Mouse (Mus musculus) hindbrain, postnatal 0 days (tissue): ENCODE data around the gene Tex36. TPM values are rescaled to one million over a fixed set of nuclear protein-coding genes. Genes with fewer than 3 reads are reported as not detected.

Experiments used
- ATAC-seq: fragments of 200-750 bp; cut with Nextera tagmentation; 2 replicates; pipeline ENCODE4 v1.8.0; 2017; ENCODE audit warnings: mild to moderate bottlenecking, moderate TSS enrichment, moderate library complexity
- DNase-seq: peaks from one replicate; pipeline ENCODE4 v3.0.0-alpha.2; 2015; ENCODE audit warnings: low spot score
- H3K27ac ChIP-seq: fragments of 300-500 bp; sonication (generic); 2 replicates; pipeline ENCODE4 v1.5.1; 2014; ENCODE audit warnings: mild to moderate bottlenecking
- H3K27me3 ChIP-seq: fragments of 300-500 bp; sonication (generic); 2 replicates; pipeline ENCODE4 v1.6.1; 2014; ENCODE audit warnings: low read length, mixed read lengths; ENCODE audit not compliant: insufficient read depth
- H3K36me3 ChIP-seq: fragments of 300-500 bp; sonication (generic); 2 replicates; pipeline ENCODE4 v1.6.1; 2014; ENCODE audit warnings: low read length, mixed read lengths; ENCODE audit not compliant: insufficient read depth
- H3K4me1 ChIP-seq: fragments of 300-500 bp; sonication (generic); 2 replicates; pipeline ENCODE4 v1.6.1; 2014; ENCODE audit warnings: antibody characterized with exemption, low read length, mixed read lengths; ENCODE audit not compliant: insufficient read depth
- H3K4me2 ChIP-seq: fragments of 300-500 bp; sonication (generic); 2 replicates; pipeline ENCODE4 v1.6.1; 2014; ENCODE audit warnings: low read depth, mild to moderate bottlenecking, low read length, moderate library complexity, mixed read lengths
- H3K4me3 ChIP-seq: fragments of 300-500 bp; sonication (generic); 2 replicates; pipeline ENCODE4 v1.5.1; 2014; ENCODE audit warnings: low read length
- H3K9ac ChIP-seq: fragments of 300-500 bp; sonication (generic); replicated peaks from 2 replicates; pipeline ENCODE4 v1.6.1; 2014; ENCODE audit warnings: mild to moderate bottlenecking, low read length, moderate library complexity, mixed read lengths
- H3K9me3 ChIP-seq: fragments of 300-500 bp; sonication (generic); 2 replicates; pipeline ENCODE4 v1.6.1; 2016; ENCODE audit warnings: low read length, mixed read lengths
- CTCF ChIP-seq: IDR thresholded peaks from 2 replicates; pipeline ENCODE4 v1.5.1; 2016; ENCODE audit warnings: antibody characterized with exemption, control low read depth, low read depth
- WGBS: fragments of 180-500 bp; shearing (Covaris S2); extraction: QIAGEN DNeasy Blood & Tissue Kit; methylation state at CpG from one replicate; pipeline ENCODE4 v1.1.7; 2014; 5-methylcytosine and 5-hydroxymethylcytosine counted together
- polyA plus RNA-seq: library from polyadenylated mRNA; unstranded; fragments of >200 nt; fragmentation: Nextera tagmentation; extraction: Ambion mirVana; gene quantifications from 2 replicates; pipeline ENCODE4 v1.2.1, GENCODE M21; 2015
- total RNA-seq: library from RNA; depleted of rRNA; stranded (reverse); fragments of >200 nt; gene quantifications from 2 replicates; pipeline ENCODE4 v1.2.3, GENCODE M21; 2014

The Tex36 gene
- total and polyA plus RNA-seq, 2 experiments from 2014 or later: not detected

DNA sequence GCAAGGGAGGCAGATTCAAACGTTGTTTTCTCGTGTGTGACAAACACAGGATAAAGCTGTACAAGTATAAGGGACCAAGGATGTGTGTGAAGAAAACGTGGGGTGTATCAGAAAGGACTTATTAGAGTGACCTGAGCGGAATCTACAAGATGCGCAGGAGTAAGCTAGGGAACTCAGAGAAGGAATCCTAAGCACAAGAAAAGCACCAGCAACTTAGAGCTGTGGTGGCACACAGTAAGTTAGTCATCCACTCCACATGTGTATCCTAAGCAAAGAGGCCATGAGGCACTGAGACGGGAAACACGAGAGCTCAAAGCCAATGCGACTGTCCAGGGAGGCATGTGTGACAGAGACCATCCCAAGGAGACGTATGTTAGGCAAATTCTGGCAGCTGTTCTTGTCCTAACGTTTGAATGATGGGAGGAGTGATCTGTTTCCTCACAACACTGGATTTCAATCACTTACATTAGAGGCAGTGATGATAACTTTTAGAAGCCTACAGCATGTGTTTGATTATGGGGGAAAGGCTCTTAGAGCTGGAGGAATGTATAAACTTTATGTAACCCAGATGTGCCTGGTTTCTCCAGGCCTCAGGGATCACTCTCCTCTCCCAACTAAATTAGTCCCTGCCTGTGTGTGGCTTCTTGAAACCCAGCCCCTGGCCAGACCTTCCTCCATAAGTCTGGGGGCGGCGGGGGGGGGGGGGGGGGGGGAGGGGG lies 33.1 kb upstream of the Tex36 start:
- H3K9ac ChIP-seq: no peak overlapping the region

GRCm38 (mm10) chr7:133632476-133632875 lies 30.5 kb upstream of the Tex36 start:
- H3K4me3 ChIP-seq: no peak overlapping the region
- H3K27me3 ChIP-seq: no peaks in the 10 kb centered on the region
- TF ChIP-seq CTCF: peak; percentile 69
- 19% methylated on average over 2 of the region's 2 CpGs for whole genome bisulfite sequencing
- no peak overlapping the region for H3K4me2 ChIP-seq
- H3K4me1 ChIP-seq: no peaks in the 10 kb centered on the region
- no peak overlapping the region for H3K9ac ChIP-seq
- ATAC-seq (no peak), DNase-seq (peak; percentile 67)
- H3K36me3 ChIP-seq: no peaks in the 10 kb centered on the region
- H3K27ac ChIP-seq: no peak overlapping the region
- H3K9me3 ChIP-seq: no peaks in the 10 kb centered on the region

More for the DNA sequence above, 33.1 kb upstream of the Tex36 start:
- ATAC-seq: no peak
- Histone ChIP-seq H3K36me3 (no peaks in the 10 kb centered on the region), H3K27ac (no peak overlapping the region), H3K4me3 (no peak overlapping the region), H3K9me3 (no peaks in the 10 kb centered on the region), H3K27me3 (no peaks in the 10 kb centered on the region), H3K4me1 (peaks cover 7% of the 10 kb centered on the region; the same call in 1 of the 2 replicates), H3K4me2 (no peak overlapping the region)
- DNase-seq: no peak
- no peak for TF ChIP-seq CTCF
- WGBS: 58% methylated on average over 10 of the region's 12 CpGs

GRCm38 (mm10) chr7:133630821-133631220 lies 28.9 kb upstream of the Tex36 start:
- TF ChIP-seq CTCF: no peak
- H3K4me3 ChIP-seq: no peak overlapping the region
- no peaks in the 10 kb centered on the region for H3K9me3 ChIP-seq
- no peaks in the 10 kb centered on the region for H3K27me3 ChIP-seq
- H3K27ac ChIP-seq: no peak overlapping the region
- H3K4me2 ChIP-seq: no peak overlapping the region
- H3K9ac ChIP-seq: no peak overlapping the region
- DNase-seq (no peak), ATAC-seq (no peak)
- no peaks in the 10 kb centered on the region for H3K36me3 ChIP-seq
- WGBS: 76% methylated on average over 5 of the region's 5 CpGs
- H3K4me1 ChIP-seq: no peaks in the 10 kb centered on the region

GRCm38 (mm10) chr7:133627184-133627936 lies 25.4 kb upstream of the Tex36 start:
- Histone ChIP-seq H3K36me3 (no peaks in the 10 kb centered on the region), H3K4me1 (no peaks in the 10 kb centered on the region), H3K9me3 (no peaks in the 10 kb centered on the region), H3K9ac (no peak overlapping the region), H3K27ac (no peak overlapping the region; the same call in 1 of the 2 replicates), H3K27me3 (no peaks in the 10 kb centered on the region), H3K4me2 (no peak overlapping the region), H3K4me3 (no peak overlapping the region)
- DNase-seq (no peak), ATAC-seq (peak; percentile 53; the same call in 1 of the 2 replicates)
- 14% methylated on average over 14 of the region's 14 CpGs for WGBS
- TF ChIP-seq CTCF: no peak

GRCm38 (mm10) chr7:133623226-133623625 lies 21.3 kb upstream of the Tex36 start:
- H3K27me3 ChIP-seq: no peaks in the 10 kb centered on the region
- 93% methylated on average over 5 of the region's 5 CpGs for WGBS
- no peak for TF ChIP-seq CTCF
- no peak overlapping the region for H3K4me2 ChIP-seq
- no peaks in the 10 kb centered on the region for H3K9me3 ChIP-seq
- DNase-seq: no peak
- H3K4me1 ChIP-seq: no peaks in the 10 kb centered on the region
- no peak overlapping the region for H3K4me3 ChIP-seq
- H3K27ac ChIP-seq: no peak overlapping the region
- ATAC-seq: no peak
- H3K9ac ChIP-seq: no peak overlapping the region
- H3K36me3 ChIP-seq: no peaks in the 10 kb centered on the region

DNA sequence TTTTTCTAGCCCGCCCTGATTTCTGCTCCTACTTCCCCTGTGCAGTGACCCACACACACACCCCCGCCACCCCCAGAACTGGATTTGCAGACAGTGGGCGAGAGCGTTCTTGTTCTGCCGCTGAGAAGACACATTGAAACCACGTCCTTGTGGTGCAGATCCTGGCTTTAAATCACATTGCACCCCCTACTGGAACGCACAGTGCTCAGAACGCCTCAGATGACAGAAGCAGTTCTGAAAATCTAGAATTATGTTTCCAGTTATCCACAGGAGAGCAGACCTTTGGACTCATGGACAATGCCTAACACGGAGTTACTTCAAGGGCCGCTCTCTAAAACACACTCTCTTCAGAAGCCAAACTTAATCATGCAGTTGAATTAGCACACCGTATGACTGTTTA lies 18.8 kb upstream of the Tex36 start:
- Histone ChIP-seq H3K9ac (no peak overlapping the region), H3K36me3 (no peaks in the 10 kb centered on the region), H3K27me3 (no peaks in the 10 kb centered on the region), H3K4me2 (peak overlapping the region; percentile 27), H3K27ac (no peak overlapping the region), H3K4me3 (no peak overlapping the region), H3K4me1 (no peaks in the 10 kb centered on the region), H3K9me3 (no peaks in the 10 kb centered on the region)
- DNase-seq: peak; percentile 77
- TF ChIP-seq CTCF: peak; percentile 75
- ATAC-seq: 0 out of 2 replicates have a peak, but pooled peaks have one; percentile 35
- WGBS: 32% methylated on average over 11 of the region's 11 CpGs
